Mouse (Mus musculus): ENCODE measurements around the gene Msi2. TPM values are rescaled to one million over a fixed set of nuclear protein-coding genes. Genes with fewer than 3 reads are reported as not detected.

The Msi2 gene
- polyA plus RNA-seq, 1 experiment: 14.4 TPM

DNA sequence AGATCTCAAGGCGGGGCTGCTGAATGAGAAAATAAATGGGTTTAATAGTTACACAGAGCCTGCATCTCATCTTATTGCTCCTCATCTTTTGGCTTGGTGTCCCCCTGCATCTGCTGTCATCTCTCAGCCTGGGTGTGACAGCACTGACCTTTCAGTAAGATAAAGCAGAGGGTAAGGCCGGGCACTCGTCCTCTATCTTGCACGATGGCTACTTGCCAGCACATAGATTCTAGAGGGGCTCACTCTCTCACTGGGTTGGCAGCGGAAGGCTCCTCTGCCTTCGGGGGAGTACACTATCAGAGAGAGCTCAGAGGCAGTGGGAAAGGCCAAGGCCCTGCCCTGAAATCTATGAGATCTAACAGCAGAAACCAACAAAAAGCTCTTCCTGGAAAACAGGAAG lies 403.8 kb downstream of the Msi2 start:
- Histone ChIP-seq H3K4me3 (replicated peaks) (no peak overlapping the region), H3K27me3 (replicated peaks) (peaks cover 26% of the 10 kb centered on the region), H3K36me3 (replicated peaks; ENCODE audit: low read length) (no peaks in the 10 kb centered on the region), H3K4me1 (peaks cover 69% of the 10 kb centered on the region), H3K9me3 (no peaks in the 10 kb centered on the region)
- TF ChIP-seq FLI1 (IDR thresholded peaks at IDR 0.05; ENCODE audit: low read length): no peak
- TF ChIP-seq GATA1 (IDR thresholded peaks at IDR 0.05; ENCODE audit: borderline replicate concordance, low read length): no peak

DNA sequence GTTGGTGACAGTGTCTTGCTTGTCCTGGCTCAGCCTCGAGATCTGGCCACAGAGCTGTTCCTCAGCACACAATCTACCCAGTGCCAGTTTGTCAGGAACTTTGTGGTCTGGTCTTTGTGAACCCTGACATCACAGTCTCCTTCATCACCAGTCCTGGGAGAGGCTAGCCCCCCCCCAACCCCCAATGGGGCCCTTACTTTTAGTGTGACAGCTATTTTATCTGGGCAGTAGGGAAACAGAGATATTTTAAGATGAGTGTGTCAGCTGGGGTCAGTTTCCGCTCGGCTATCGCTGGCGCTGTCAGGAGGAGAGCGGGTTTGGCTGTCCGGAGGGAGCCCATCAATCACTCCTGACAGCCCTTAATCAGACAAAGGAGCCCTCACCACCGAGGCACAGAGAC lies 404.8 kb downstream of the Msi2 start:
- no peaks in the 10 kb centered on the region for H3K9me3 ChIP-seq
- H3K4me3 ChIP-seq (replicated peaks): peak overlapping the region; percentile 64
- H3K36me3 ChIP-seq (replicated peaks; ENCODE audit: low read length): no peaks in the 10 kb centered on the region
- H3K4me1 ChIP-seq: peaks cover 70% of the 10 kb centered on the region
- no peak for TF ChIP-seq GATA1 (IDR thresholded peaks at IDR 0.05; ENCODE audit: borderline replicate concordance, low read length)
- TF ChIP-seq FLI1 (IDR thresholded peaks at IDR 0.05; ENCODE audit: low read length): no peak
- H3K27me3 ChIP-seq (replicated peaks): peaks cover 20% of the 10 kb centered on the region

DNA sequence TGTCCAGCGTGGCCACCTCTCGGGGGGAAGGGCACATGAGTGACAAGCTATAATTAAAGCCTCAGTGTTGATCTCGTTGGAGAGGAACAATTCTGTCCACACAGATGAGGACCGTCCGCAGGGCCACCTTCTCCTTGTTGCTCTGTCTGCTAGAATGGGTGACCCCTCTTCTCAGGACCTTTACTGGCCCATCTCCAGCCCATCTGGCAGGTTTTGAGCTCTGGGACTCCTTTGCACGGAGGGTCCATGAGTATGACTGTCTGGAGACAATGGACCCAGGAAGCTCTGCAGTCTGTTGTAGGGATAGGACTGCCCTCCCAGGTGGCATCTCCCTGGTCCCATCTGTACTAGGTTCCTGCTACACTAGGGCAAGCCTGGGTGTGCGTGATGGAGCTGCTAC lies 406.7 kb downstream of the Msi2 start:
- H3K36me3 ChIP-seq (replicated peaks; ENCODE audit: low read length): no peaks in the 10 kb centered on the region
- no peak for TF ChIP-seq GATA1 (IDR thresholded peaks at IDR 0.05; ENCODE audit: borderline replicate concordance, low read length)
- TF ChIP-seq FLI1 (IDR thresholded peaks at IDR 0.05; ENCODE audit: low read length): no peak
- peaks cover 89% of the 10 kb centered on the region for H3K4me1 ChIP-seq
- H3K27me3 ChIP-seq (replicated peaks): peaks cover 4% of the 10 kb centered on the region
- peak overlapping the region; percentile 72 for H3K4me3 ChIP-seq (replicated peaks)
- no peaks in the 10 kb centered on the region for H3K9me3 ChIP-seq

DNA sequence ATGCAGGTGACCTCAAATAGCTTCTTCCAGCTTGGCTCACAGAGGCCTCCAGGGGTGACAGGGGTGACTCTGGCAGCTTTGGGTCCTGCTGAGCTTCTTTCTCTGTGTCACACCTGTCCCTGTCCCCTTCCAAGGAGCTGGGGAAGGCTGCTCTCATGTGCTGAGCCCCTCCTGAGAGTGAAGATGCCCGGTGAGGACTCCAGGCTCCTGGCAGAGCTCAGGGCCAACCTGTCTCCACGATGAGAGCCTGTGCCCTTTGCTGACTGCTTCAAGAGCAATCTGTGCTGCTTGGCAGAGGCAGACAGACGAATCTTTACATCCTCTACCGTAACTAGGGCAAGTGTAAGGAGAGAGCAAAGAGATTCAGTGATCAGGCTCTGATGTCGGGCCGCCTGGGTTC lies 407.5 kb downstream of the Msi2 start:
- H3K4me1 ChIP-seq: peaks cover 94% of the 10 kb centered on the region
- peaks cover 4% of the 10 kb centered on the region for H3K27me3 ChIP-seq (replicated peaks)
- no peak overlapping the region for H3K4me3 ChIP-seq (replicated peaks)
- no peaks in the 10 kb centered on the region for H3K9me3 ChIP-seq
- TF ChIP-seq GATA1 (IDR thresholded peaks at IDR 0.05; ENCODE audit: borderline replicate concordance, low read length) (no peak), FLI1 (IDR thresholded peaks at IDR 0.05; ENCODE audit: low read length) (no peak)
- no peaks in the 10 kb centered on the region for H3K36me3 ChIP-seq (replicated peaks; ENCODE audit: low read length)

DNA sequence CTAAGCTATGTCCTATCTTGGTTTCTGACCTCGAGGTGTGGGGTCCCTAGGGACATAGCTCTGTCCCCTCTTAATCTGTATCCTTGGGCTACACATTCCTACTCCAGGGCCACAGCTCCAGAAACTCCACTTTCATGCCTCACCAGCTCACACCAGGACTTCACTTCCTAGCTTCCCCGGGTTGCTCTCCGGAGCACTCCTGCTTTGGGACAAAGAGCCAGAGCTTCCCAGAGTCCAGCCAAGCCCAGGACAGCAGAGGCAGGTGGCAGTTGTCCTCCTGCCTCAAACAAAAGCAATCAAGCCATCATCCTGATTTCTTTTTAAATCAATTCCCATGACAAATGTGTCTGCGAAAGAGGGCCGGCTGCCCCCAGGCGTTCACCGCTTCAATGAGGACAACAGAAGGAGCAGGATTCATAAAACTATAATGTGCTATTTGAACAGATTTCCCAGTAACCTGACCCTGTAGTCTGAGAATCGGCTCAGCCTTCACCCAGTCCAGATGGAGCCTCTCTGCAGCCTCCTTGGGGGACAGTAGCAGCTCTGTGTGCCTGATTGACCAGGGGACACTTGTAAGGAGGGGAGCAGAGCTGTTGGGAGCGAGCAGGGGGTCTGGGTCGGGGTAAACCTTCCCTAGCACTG lies 409.1 kb downstream of the Msi2 start:
- TF ChIP-seq GATA1 (IDR thresholded peaks at IDR 0.05; ENCODE audit: borderline replicate concordance, low read length): no peak
- TF ChIP-seq FLI1 (IDR thresholded peaks at IDR 0.05; ENCODE audit: low read length): no peak
- Histone ChIP-seq H3K4me1 (peaks cover 88% of the 10 kb centered on the region), H3K9me3 (no peaks in the 10 kb centered on the region), H3K4me3 (replicated peaks) (no peak overlapping the region), H3K27me3 (replicated peaks) (peaks cover 4% of the 10 kb centered on the region), H3K36me3 (replicated peaks; ENCODE audit: low read length) (no peaks in the 10 kb centered on the region)

DNA sequence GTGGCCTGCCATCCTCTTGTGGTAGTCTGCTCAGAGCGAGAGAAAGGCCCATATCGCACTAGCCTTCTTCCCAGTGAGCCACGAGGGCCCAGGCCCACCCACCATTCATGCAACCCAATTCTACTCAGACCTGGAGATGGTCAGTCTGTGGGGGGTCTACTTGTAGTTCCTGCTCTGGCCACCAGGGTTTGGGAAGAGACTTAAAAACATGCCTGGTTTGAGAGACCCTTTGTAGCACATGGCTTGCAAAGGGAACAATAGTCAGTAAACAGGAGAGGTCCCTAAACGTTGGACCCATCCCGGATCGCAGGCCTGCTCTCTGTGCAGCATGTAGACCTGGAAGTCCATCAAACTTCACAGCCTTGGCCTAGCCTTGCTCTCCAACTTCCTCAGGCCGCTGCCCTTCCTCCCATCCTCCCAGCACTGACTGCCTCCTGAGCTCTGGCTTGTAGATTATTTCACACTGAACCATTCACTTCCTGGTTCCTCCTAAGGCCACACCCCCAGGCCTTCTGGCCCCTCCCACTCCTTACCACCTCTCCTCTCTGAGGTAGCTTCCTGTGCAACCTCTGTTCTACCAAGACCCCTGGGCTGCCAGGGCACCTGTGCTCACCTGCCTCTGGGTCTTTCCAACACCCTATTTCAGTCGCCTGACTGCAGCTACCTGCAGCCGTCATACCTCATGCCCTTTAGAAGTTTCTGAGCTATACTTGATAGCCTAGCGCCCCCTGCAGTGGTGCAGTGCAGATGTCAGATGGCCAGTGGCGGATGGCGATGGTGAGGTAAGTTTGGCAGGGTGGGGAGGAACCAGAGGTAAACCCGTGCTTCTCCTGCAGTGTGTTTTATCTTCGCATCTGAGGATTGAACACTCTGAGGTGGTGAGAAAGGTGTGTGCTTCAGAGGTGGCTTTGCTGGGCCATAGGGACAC lies 410.4 kb downstream of the Msi2 start:
- H3K4me1 ChIP-seq: peaks cover 75% of the 10 kb centered on the region
- H3K36me3 ChIP-seq (replicated peaks; ENCODE audit: low read length): no peaks in the 10 kb centered on the region
- no peak overlapping the region for H3K4me3 ChIP-seq (replicated peaks)
- TF ChIP-seq GATA1 (IDR thresholded peaks at IDR 0.05; ENCODE audit: borderline replicate concordance, low read length): no peak
- TF ChIP-seq FLI1 (IDR thresholded peaks at IDR 0.05; ENCODE audit: low read length): no peak
- peaks cover 5% of the 10 kb centered on the region for H3K27me3 ChIP-seq (replicated peaks)
- H3K9me3 ChIP-seq: no peaks in the 10 kb centered on the region

- no peaks in the 10 kb centered on the region for H3K36me3 ChIP-seq (replicated peaks; ENCODE audit: low read length)
- H3K9me3 ChIP-seq: no peaks in the 10 kb centered on the region
- H3K4me1 ChIP-seq: peaks cover 59% of the 10 kb centered on the region
- TF ChIP-seq FLI1 (IDR thresholded peaks at IDR 0.05; ENCODE audit: low read length) (no peak), GATA1 (IDR thresholded peaks at IDR 0.05; ENCODE audit: borderline replicate concordance, low read length) (no peak)
- peak overlapping the region; percentile 12 for H3K4me3 ChIP-seq (replicated peaks)
- peaks cover 10% of the 10 kb centered on the region for H3K27me3 ChIP-seq (replicated peaks)
Observed at GRCm38 (mm10) chr11:88305759-88306158, 412.6 kb downstream of the Msi2 start.

GRCm38 (mm10) chr11:88301619-88302018 lies 416.7 kb downstream of the Msi2 start:
- Histone ChIP-seq H3K9me3 (no peaks in the 10 kb centered on the region), H3K4me3 (replicated peaks) (no peak overlapping the region), H3K4me1 (peaks cover 28% of the 10 kb centered on the region), H3K36me3 (replicated peaks; ENCODE audit: low read length) (no peaks in the 10 kb centered on the region), H3K27me3 (replicated peaks) (peaks cover 31% of the 10 kb centered on the region)
- TF ChIP-seq GATA1 (IDR thresholded peaks at IDR 0.05; ENCODE audit: borderline replicate concordance, low read length): no peak
- TF ChIP-seq FLI1 (IDR thresholded peaks at IDR 0.05; ENCODE audit: low read length): no peak

GRCm38 (mm10) chr11:88299345-88299744 lies 419.0 kb downstream of the Msi2 start:
- Histone ChIP-seq H3K9me3 (peaks cover under 1% of the 10 kb centered on the region; the same call in 1 of the 2 replicates), H3K4me3 (replicated peaks) (no peak overlapping the region), H3K36me3 (replicated peaks; ENCODE audit: low read length) (no peaks in the 10 kb centered on the region), H3K4me1 (peaks cover 17% of the 10 kb centered on the region), H3K27me3 (replicated peaks) (peaks cover 49% of the 10 kb centered on the region)
- no peak for TF ChIP-seq GATA1 (IDR thresholded peaks at IDR 0.05; ENCODE audit: borderline replicate concordance, low read length)

GRCm38 (mm10) chr11:88297526-88297925 lies 420.8 kb downstream of the Msi2 start:
- Histone ChIP-seq H3K36me3 (replicated peaks; ENCODE audit: low read length) (no peaks in the 10 kb centered on the region), H3K27me3 (replicated peaks) (peaks cover 63% of the 10 kb centered on the region), H3K4me3 (replicated peaks) (no peak overlapping the region), H3K4me1 (peaks cover 25% of the 10 kb centered on the region), H3K9me3 (peaks cover 4% of the 10 kb centered on the region; the same call in 1 of the 2 replicates)
- no peak for TF ChIP-seq GATA1 (IDR thresholded peaks at IDR 0.05; ENCODE audit: borderline replicate concordance, low read length)
- no peak for TF ChIP-seq FLI1 (IDR thresholded peaks at IDR 0.05; ENCODE audit: low read length)
